Mouse (Mus musculus): ENCODE results near the gene Olfr1507. TPM values are rescaled to one million over a fixed set of nuclear protein-coding genes. Genes with fewer than 3 reads are reported as not detected.

The Olfr1507 gene
- polyA plus RNA-seq (2016; fragmentation: Nextera tagmentation; extraction: Ambion mirVana) = not detected in 2 replicates

DNA sequence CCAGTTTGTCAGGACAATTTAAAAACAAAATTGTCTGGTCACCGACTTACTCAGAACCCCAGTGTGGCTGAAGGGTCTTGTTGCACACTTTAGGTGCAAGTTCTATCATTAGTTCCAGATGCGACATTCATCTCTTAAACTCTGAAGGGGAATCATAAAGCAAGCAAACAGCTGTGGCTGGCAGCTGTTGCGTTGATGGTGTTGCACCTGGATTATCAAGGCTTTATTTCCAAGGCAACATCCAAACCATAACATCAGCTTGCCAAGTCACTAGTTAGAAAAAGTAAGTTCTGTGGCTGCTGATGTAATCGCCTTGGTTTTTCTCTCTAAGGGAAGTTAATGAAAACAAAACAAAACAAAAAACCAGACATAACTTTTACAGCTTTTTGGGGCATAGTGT, at the start of gene Olfr1507:
Gene Olfr1507 (minus strand): TSS at position 234 of the 400 bp plus-strand sequence.
- no peaks in the 10 kb centered on the region for H3K4me1 ChIP-seq
- H3K36me3 ChIP-seq (replicated peaks) = no peaks in the 10 kb centered on the region
- no peak within 1 kb of the TSS for H3K4me3 ChIP-seq
- no peak within 1 kb of the TSS for H3K27ac ChIP-seq (replicated peaks)
- H3K9me3 ChIP-seq = no peaks in the 10 kb centered on the region
- no peak for DNase-seq (ENCODE audit: low spot score)
- no peaks in the 10 kb centered on the region for H3K27me3 ChIP-seq (replicated peaks; ENCODE audit: low read depth, poor library complexity, severe bottlenecking)
- 76% methylated on average over 4 of the region's 4 CpGs for WGBS

DNA sequence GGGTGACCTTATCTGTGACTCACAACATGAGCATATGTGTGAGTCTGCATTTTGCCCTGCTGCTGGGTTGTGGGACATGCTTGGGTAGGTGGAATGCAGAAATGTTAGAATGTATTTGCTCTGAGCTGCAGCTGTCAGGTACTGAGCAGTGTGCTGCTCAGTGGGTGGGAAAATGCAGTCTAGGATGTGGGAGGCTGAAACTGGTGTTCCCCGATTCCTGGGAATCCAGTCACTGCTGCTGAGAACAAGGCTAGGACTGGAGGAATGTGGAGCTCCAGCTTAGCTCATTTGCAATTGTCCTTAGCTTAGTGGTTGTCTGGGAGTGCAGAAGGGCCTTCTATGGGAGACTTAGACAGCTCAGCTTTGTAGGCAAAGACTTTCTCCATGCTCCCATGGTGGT, 37.8 kb upstream of the Olfr1507 start:
- no peak for DNase-seq (ENCODE audit: low spot score)
- Histone ChIP-seq H3K4me1 (no peaks in the 10 kb centered on the region), H3K27ac (replicated peaks) (no peak overlapping the region), H3K4me3 (no peak overlapping the region), H3K36me3 (replicated peaks) (no peaks in the 10 kb centered on the region), H3K9me3 (peaks cover 18% of the 10 kb centered on the region; the same call in 1 of the 2 replicates), H3K27me3 (replicated peaks; ENCODE audit: low read depth, poor library complexity, severe bottlenecking) (no peaks in the 10 kb centered on the region)
- 90% methylated on average over 1 of the region's 1 CpGs for WGBS

DNA sequence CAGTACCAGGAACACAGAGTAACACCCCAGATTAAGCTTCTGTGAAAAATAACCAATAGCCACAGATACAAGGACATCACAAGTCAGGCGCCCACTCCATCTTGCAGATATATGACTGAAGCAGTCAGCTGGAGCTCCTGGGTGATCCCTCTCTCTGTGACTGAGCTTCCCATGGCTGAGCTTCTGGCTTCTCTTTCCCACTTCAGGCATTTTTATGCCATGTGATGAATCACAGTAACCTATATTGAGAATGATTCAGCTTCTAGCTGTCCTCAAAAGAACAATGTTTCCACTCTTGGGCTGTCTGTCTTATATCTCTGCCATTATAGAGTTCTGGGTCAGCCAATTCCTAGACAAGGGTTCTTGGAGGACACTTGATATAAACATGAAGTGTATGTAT, 29.4 kb upstream of the Olfr1507 start:
- WGBS = 91% methylated on average over 1 of the region's 1 CpGs

DNA sequence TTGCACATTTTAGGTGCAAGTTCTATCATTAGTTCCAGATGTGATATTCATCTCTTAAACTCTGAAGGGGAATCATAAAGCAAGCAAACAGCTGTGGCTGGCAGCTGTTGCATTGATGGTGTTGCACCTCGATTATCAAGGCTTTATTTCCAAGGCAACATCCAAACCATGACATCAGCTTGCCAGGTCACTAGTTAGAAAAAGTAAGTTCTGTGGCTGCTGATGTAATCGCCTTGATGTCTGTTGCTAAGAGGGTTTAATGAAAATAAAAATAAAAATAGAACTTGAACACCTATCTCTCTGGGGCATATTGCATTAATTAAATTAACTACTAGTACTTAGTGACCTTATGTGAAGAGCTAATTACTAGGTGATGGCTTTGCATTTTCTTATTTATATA, 28.2 kb downstream of the Olfr1507 start, which contains the start of gene Olfr1508:
Gene Olfr1508 (minus strand): TSS at position 101 of the 400 bp plus-strand sequence.
- Histone ChIP-seq H3K4me3 (no peak within 1 kb of the TSS), H3K4me1 (no peaks in the 10 kb centered on the region), H3K27ac (replicated peaks) (no peak within 1 kb of the TSS), H3K27me3 (replicated peaks; ENCODE audit: low read depth, poor library complexity, severe bottlenecking) (no peaks in the 10 kb centered on the region), H3K36me3 (replicated peaks) (no peaks in the 10 kb centered on the region), H3K9me3 (no peaks in the 10 kb centered on the region)
- 73% methylated on average over 2 of the region's 2 CpGs for WGBS
- no peak for DNase-seq (ENCODE audit: low spot score)

More for the DNA sequence above, 29.4 kb upstream of the Olfr1507 start:
- H3K36me3 ChIP-seq (replicated peaks) = no peaks in the 10 kb centered on the region
- H3K27me3 ChIP-seq (replicated peaks; ENCODE audit: low read depth, poor library complexity, severe bottlenecking) = no peaks in the 10 kb centered on the region
- no peaks in the 10 kb centered on the region for H3K4me1 ChIP-seq
- H3K27ac ChIP-seq (replicated peaks) = no peak overlapping the region
- DNase-seq (ENCODE audit: low spot score) = no peak
- peaks cover 5% of the 10 kb centered on the region; the same call in 1 of the 2 replicates for H3K9me3 ChIP-seq
- H3K4me3 ChIP-seq = no peak overlapping the region

DNA sequence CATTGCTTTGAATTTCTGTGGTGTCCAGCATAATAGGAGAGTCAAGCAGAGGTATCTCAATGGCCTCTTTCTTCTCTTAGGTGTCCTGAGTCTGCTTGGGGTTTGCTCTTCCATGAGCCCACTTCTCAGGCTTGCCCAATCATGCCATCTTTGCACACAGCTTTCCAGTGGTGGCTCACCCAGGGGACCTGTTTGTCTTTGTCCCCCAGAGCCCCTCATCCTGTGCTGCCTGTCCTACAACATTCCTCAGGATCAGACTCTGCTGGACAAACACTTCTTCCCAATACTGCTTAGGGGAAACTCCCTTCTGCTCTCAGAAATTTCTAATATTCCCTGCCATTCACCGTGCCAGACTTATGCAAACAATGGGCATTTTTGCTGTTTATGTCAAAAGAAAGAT, 29.8 kb downstream of the Olfr1507 start:
- H3K4me3 ChIP-seq = no peak overlapping the region
- H3K36me3 ChIP-seq (replicated peaks) = no peaks in the 10 kb centered on the region
- no peaks in the 10 kb centered on the region for H3K4me1 ChIP-seq
- WGBS = 84% methylated on average over 1 of the region's 1 CpGs
- no peaks in the 10 kb centered on the region for H3K27me3 ChIP-seq (replicated peaks; ENCODE audit: low read depth, poor library complexity, severe bottlenecking)
- no peak for DNase-seq (ENCODE audit: low spot score)
- no peaks in the 10 kb centered on the region for H3K9me3 ChIP-seq
- H3K27ac ChIP-seq (replicated peaks) = no peak overlapping the region

DNA sequence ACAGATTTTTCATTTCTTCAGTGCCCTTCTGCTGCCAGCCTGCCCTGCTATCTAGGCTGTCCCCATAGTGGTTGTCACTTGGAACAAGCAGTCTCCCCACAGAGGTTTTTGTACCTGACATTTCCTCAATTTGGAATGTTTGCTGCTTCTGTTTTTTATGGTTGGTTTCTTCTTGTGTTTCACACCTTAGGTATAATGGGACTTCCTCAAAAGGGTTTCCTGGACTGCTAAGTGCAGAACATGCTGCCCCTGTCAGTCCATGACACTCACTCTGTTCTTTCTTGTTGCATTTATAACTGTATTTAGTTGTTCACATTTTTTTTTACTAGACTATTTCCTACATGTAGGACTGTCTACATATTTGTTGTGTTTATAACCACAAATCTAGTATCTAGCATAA, 33.6 kb downstream of the Olfr1507 start:
- 0 out of 2 replicates have a peak, but pooled peaks cover 3% of the 10 kb centered on the region for H3K9me3 ChIP-seq
- no peak for DNase-seq (ENCODE audit: low spot score)
- H3K27me3 ChIP-seq (replicated peaks; ENCODE audit: low read depth, poor library complexity, severe bottlenecking) = no peaks in the 10 kb centered on the region
- H3K27ac ChIP-seq (replicated peaks) = no peak overlapping the region
- H3K4me3 ChIP-seq = no peak overlapping the region
- H3K4me1 ChIP-seq = no peaks in the 10 kb centered on the region
- no peaks in the 10 kb centered on the region for H3K36me3 ChIP-seq (replicated peaks)

DNA sequence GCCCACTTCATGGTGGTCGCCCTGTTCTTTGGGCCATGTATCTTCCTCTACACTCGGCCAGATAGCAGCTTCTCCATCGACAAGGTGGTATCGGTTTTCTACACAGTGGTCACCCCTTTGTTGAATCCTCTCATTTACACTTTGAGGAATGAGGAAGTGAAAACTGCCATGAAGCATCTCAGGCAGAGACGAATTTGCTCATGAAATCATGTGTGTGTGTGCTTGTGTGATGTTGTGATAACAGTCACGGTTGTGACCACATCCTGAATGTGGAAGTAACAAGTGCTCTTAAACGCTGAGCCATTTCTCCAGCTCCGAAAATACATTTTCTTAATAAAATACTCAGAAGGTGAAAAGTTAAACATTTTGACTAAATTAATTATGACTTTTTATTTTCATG, 44.4 kb downstream of the Olfr1507 start:
- H3K4me3 ChIP-seq = no peak overlapping the region
- DNase-seq (ENCODE audit: low spot score) = no peak
- no peaks in the 10 kb centered on the region for H3K27me3 ChIP-seq (replicated peaks; ENCODE audit: low read depth, poor library complexity, severe bottlenecking)
- H3K27ac ChIP-seq (replicated peaks) = no peak overlapping the region
- H3K9me3 ChIP-seq = 0 out of 2 replicates have a peak, but pooled peaks cover 3% of the 10 kb centered on the region
- H3K36me3 ChIP-seq (replicated peaks) = no peaks in the 10 kb centered on the region
- WGBS = 89% methylated on average over 8 of the region's 8 CpGs
- H3K4me1 ChIP-seq = no peaks in the 10 kb centered on the region

DNA sequence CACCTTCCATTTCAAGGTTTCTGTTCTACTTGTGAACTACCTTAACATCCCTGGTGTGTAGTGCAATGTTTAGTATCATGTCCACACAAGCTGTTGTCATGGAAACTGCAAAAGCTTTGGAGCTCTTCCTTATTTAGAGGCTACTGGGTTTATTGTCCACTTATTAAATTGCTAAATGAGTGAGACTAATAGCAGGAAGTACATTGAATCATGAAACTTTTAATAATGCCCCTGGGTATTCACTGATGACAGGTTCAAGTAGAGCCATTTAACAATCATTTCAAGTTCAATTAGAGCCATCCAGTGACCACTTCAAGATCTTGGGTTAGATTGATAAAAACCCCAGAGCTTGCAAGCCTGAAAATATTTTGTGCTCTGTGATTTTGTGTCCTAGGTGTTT, 52.9 kb downstream of the Olfr1507 start, which contains the start of gene Olfr1509:
Gene Olfr1509 (plus strand): TSS at position 301 of the 400 bp plus-strand sequence.
- Histone ChIP-seq H3K9me3 (no peaks in the 10 kb centered on the region), H3K4me1 (no peaks in the 10 kb centered on the region), H3K27ac (replicated peaks) (no peak within 1 kb of the TSS), H3K27me3 (replicated peaks; ENCODE audit: low read depth, poor library complexity, severe bottlenecking) (no peaks in the 10 kb centered on the region), H3K36me3 (replicated peaks) (no peaks in the 10 kb centered on the region), H3K4me3 (no peak within 1 kb of the TSS)
- no peak for DNase-seq (ENCODE audit: low spot score)

Other genes with a start within 250 kb of the Olfr1507 start
- 51.2 and 51.7 TPM in 2 replicates for gene Chd8, start 238.0 kb downstream of the Olfr1507 start, polyA plus RNA-seq (2016; fragmentation: Nextera tagmentation; extraction: Ambion mirVana)
- 53.5 and 60.7 TPM in 2 replicates for gene Tox4, start 216.6 kb downstream of the Olfr1507 start, polyA plus RNA-seq (2016; fragmentation: Nextera tagmentation; extraction: Ambion mirVana)
- 22.7 and 25.8 TPM in 2 replicates for gene Rab2b, start 216.2 kb downstream of the Olfr1507 start, polyA plus RNA-seq (2016; fragmentation: Nextera tagmentation; extraction: Ambion mirVana)
- gene Mettl3, start 190.6 kb downstream of the Olfr1507 start, polyA plus RNA-seq (2016; fragmentation: Nextera tagmentation; extraction: Ambion mirVana) = 55.4 and 64.0 TPM in 2 replicates
- gene Sall2, start 167.0 kb downstream of the Olfr1507 start, polyA plus RNA-seq (2016; fragmentation: Nextera tagmentation; extraction: Ambion mirVana) = 50.3 and 51.9 TPM in 2 replicates
- not detected in 2 replicates for gene Olfr1513, start 139.3 kb downstream of the Olfr1507 start, polyA plus RNA-seq (2016; fragmentation: Nextera tagmentation; extraction: Ambion mirVana)
- not detected in 2 replicates for gene Olfr1512, start 116.6 kb downstream of the Olfr1507 start, polyA plus RNA-seq (2016; fragmentation: Nextera tagmentation; extraction: Ambion mirVana)
- not detected in 2 replicates for gene Olfr1511, start 98.4 kb downstream of the Olfr1507 start, polyA plus RNA-seq (2016; fragmentation: Nextera tagmentation; extraction: Ambion mirVana)
- not detected in 2 replicates for gene Olfr1510, start 81.4 kb downstream of the Olfr1507 start, polyA plus RNA-seq (2016; fragmentation: Nextera tagmentation; extraction: Ambion mirVana)
- not detected in 2 replicates for gene Olfr1509, start 52.8 kb downstream of the Olfr1507 start, polyA plus RNA-seq (2016; fragmentation: Nextera tagmentation; extraction: Ambion mirVana)
- gene Olfr1508, start 28.3 kb downstream of the Olfr1507 start, polyA plus RNA-seq (2016; fragmentation: Nextera tagmentation; extraction: Ambion mirVana) = not detected in 2 replicates

Data from embryonic facial prominence, embryonic 10.5 days (tissue).